Mouse (Mus musculus) MEL (cell line): ENCODE measurements around the gene B020004J07Rik. TPM values are rescaled to one million over a fixed set of nuclear protein-coding genes. Genes with fewer than 3 reads are reported as not detected.

Source experiments
- DNase-seq: peaks from one replicate; pipeline ENCODE4 v3.0.0; 2011; ENCODE audit warnings: low read depth, low spot score
- H3K27ac ChIP-seq: 2 replicates; pipeline ENCODE4 v1.5.1; 2012; ENCODE audit warnings: low read depth, mild to moderate bottlenecking, control low read depth, low read length, moderate library complexity; ENCODE audit not compliant: control insufficient read depth
- H3K27me3 ChIP-seq, 2 experiments: fragments of 150-350 bp in 1 of 2; sonication (generic) in 1 of 2; 2 replicates each; pipeline ENCODE4 v1.6.1; 2012; ENCODE audit warnings: low read length in 2 of 2, mild to moderate bottlenecking in 2 of 2, improper control_type of control experiment in 1 of 2, moderate library complexity in 1 of 2; ENCODE audit not compliant: insufficient read depth in 2 of 2, control insufficient read depth in 1 of 2
- H3K36me3 ChIP-seq, 2 experiments: 2 replicates each; pipeline ENCODE4 v1.6.1; 2012 to 2014; ENCODE audit warnings: low read length in 2 of 2, improper control_type of control experiment in 1 of 2, inconsistent platforms in 1 of 2, mild to moderate bottlenecking in 1 of 2; ENCODE audit not compliant: insufficient read depth in 2 of 2, control insufficient read depth in 1 of 2
- H3K4me1 ChIP-seq, 2 experiments: fragments of 150-350 bp in 1 of 2; sonication (generic) in 1 of 2; 2 replicates each; pipeline ENCODE4 v1.6.1; 2012; ENCODE audit warnings: low read length in 2 of 2, improper control_type of control experiment in 1 of 2, mild to moderate bottlenecking in 1 of 2; ENCODE audit not compliant: insufficient read depth in 2 of 2, control insufficient read depth in 1 of 2
- H3K4me3 ChIP-seq, 2 experiments: fragments of 150-350 bp in 1 of 2; sonication (generic) in 1 of 2; 2 replicates each; pipeline ENCODE4 v1.5.1; 2012; ENCODE audit warnings: low read depth in 2 of 2, low read length in 2 of 2, mild to moderate bottlenecking in 2 of 2, moderate library complexity in 2 of 2, control low read depth in 1 of 2, improper control_type of control experiment in 1 of 2; ENCODE audit not compliant: control insufficient read depth in 1 of 2, insufficient read depth in 1 of 2
- H3K79me2 ChIP-seq: 2 replicates; pipeline ENCODE4 v1.6.1; 2012; ENCODE audit warnings: mild to moderate bottlenecking, low read length, moderate library complexity; ENCODE audit not compliant: control insufficient read depth, poor library complexity, insufficient read depth
- H3K9ac ChIP-seq: 2 replicates; pipeline ENCODE4 v1.6.1; 2012; ENCODE audit warnings: low read depth, mild to moderate bottlenecking, control low read depth, low read length, moderate library complexity; ENCODE audit not compliant: control insufficient read depth, poor library complexity, severe bottlenecking
- H3K9me3 ChIP-seq: fragments of 150-350 bp; sonication (generic); replicated peaks from 2 replicates; pipeline ENCODE4 v1.6.1; 2012; ENCODE audit warnings: mild to moderate bottlenecking, low read length, improper control_type of control experiment, moderate library complexity; ENCODE audit not compliant: insufficient read depth
- CTCF ChIP-seq, 3 experiments: IDR thresholded peaks in 2 of 3; conservative IDR thresholded peaks in 1 of 3; 2 replicates each; pipeline ENCODE4 v1.5.1; 2011 to 2012; ENCODE audit warnings: low read length in 3 of 3, low read depth in 2 of 3, mild to moderate bottlenecking in 2 of 3, improper control_type of control experiment in 1 of 3, inconsistent platforms in 1 of 3, mixed read lengths in 1 of 3, moderate library complexity in 1 of 3; ENCODE audit not compliant: control insufficient read depth in 1 of 3, insufficient read depth in 1 of 3, poor library complexity in 1 of 3, severe bottlenecking in 1 of 3
- E2F4 ChIP-seq: IDR thresholded peaks from 2 replicates; pipeline ENCODE4 v1.6.1; 2011; ENCODE audit warnings: low read depth, low read length, improper control_type of control experiment, borderline replicate concordance
- MAX ChIP-seq: IDR thresholded peaks from 2 replicates; pipeline ENCODE4 v1.6.1; 2011; ENCODE audit warnings: low read length, improper control_type of control experiment
- SMC3 ChIP-seq: IDR thresholded peaks from 2 replicates; pipeline ENCODE4 v1.6.1; 2011; ENCODE audit warnings: low read depth, low read length, improper control_type of control experiment
- TAL1 ChIP-seq: IDR thresholded peaks from 2 replicates; pipeline ENCODE4 v1.6.1; 2012; ENCODE audit warnings: mild to moderate bottlenecking, inconsistent platforms, low read length, moderate library complexity, mixed read lengths
- ZC3H11A ChIP-seq: IDR thresholded peaks from 2 replicates; pipeline ENCODE4 v1.6.1; 2012; ENCODE audit warnings: low read depth, mild to moderate bottlenecking, inconsistent platforms, low read length, improper control_type of control experiment
- polyA plus RNA-seq, 2 experiments: library from polyadenylated mRNA; stranded (reverse) in 1 of 2; unstranded in 1 of 2; fragments of >175 nt in 1 of 2; fragments of >200 nt in 1 of 2; gene quantifications; 2 replicates each; pipeline versions ENCODE4 v1.2.1 to v1.2.4; 2012; ENCODE audit warnings: low replicate concordance in 2 of 2, low read depth in 1 of 2; ENCODE audit not compliant: insufficient read length in 2 of 2, insufficient read depth in 1 of 2, missing spikeins in 1 of 2
- total RNA-seq: library from RNA; depleted of rRNA; stranded (reverse); fragments of 300-350 nt; gene quantifications from 2 replicates; pipeline ENCODE4 v1.2.3, GENCODE M21; 2012; rRNA removed

B020004J07Rik gene
- total and polyA plus RNA-seq, 3 experiments, result not detected

DNA sequence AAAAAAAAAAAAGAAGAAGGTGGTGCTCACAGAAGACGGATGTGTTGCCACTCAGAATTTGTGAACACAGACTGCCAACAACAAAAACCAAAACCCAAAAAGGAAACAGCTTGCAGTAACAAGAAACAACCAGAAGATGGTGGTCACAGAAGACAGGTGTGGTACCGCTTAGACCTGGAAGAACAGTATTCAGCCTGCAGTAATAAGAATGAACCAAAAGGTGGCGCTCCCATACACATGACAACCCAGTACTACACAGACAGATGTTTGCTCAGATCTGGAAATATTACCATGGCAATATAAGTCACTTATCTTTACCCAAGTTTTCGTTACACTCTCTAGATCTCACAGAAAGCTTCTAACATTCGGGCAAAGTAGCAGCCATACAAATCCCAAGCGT is 17.1 kb upstream of the B020004J07Rik start:
- Histone ChIP-seq H3K4me3 (no peak overlapping the region), H3K9ac (no peak overlapping the region), H3K36me3 (no peaks in the 10 kb centered on the region), H3K9me3 (no peaks in the 10 kb centered on the region), H3K4me1 (no peaks in the 10 kb centered on the region)
- DNase-seq, result peak; percentile 20
- TF ChIP-seq E2F4, result no peak
- no peak for TF ChIP-seq MAX
- TF ChIP-seq CTCF (IDR thresholded peaks at IDR 0.05 in 2 of 3, conservative IDR thresholded peaks at IDR 0.05 in 1 of 3; ENCODE audit: control insufficient read depth in 1 of 3, insufficient read depth in 1 of 3, low read depth in 2 of 3, low read length in 3 of 3, poor library complexity in 1 of 3, severe bottlenecking in 1 of 3), result peak in 2 of 3 experiments; percentile 23 to 41; a peak in 3 of 6 replicates
- no peak for TF ChIP-seq ZC3H11A
- TF ChIP-seq, all 39 proteins: peak for 1
- Histone ChIP-seq H3K27ac (no peak overlapping the region), H3K27me3 (no peaks in the 10 kb centered on the region), H3K79me2 (no peaks in the 10 kb centered on the region)

DNA sequence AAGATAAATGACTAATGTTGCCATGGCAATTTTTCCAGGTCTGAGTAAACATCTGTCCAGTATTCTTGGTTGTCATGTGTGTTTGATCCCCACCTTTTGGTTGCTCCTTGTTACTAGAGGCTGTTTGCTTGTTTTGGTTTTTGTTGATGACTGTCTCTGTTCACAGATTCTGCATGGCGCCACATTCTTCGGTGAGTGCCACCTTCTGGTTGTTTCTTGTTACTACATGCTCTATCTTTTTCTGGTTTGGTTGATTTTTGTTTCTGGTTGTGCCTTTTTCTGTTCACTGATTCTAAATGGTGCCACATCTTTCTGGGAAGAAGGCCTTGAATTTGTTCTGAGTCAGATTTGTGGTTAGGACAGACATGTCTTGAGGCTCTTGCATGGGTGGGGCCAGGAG is 7.1 kb upstream of the B020004J07Rik start:
- Histone ChIP-seq H3K4me1 (no peaks in the 10 kb centered on the region), H3K27ac (no peak overlapping the region), H3K9me3 (no peaks in the 10 kb centered on the region), H3K79me2 (no peaks in the 10 kb centered on the region), H3K27me3 (no peaks in the 10 kb centered on the region), H3K9ac (no peak overlapping the region), H3K36me3 (no peaks in the 10 kb centered on the region), H3K4me3 (no peak overlapping the region)
- peak; percentile 14 for DNase-seq
- TF ChIP-seq MAX (no peak), TAL1 (no peak), SMC3 (0 out of 2 replicates have a peak, but pooled peaks have one; percentile 5), CTCF (IDR thresholded peaks at IDR 0.05 in 2 of 3, conservative IDR thresholded peaks at IDR 0.05 in 1 of 3; ENCODE audit: control insufficient read depth in 1 of 3, insufficient read depth in 1 of 3, low read depth in 2 of 3, low read length in 3 of 3, poor library complexity in 1 of 3, severe bottlenecking in 1 of 3) (peak in 1 of 3 experiments; percentile 8; a peak in 1 of 6 replicates)
- TF ChIP-seq, all 39 proteins: peak for 2

Other genes starting within 250 kb of the B020004J07Rik start
- gene Leprot, start 196.3 kb downstream of the B020004J07Rik start, total RNA-seq, result 39.6 and 51.7 TPM in 2 replicates
- 10 to 100 TPM in 1 of 2 experiments, not detected in 1; 51.5 TPM for gene Leprot, start 196.3 kb downstream of the B020004J07Rik start, polyA plus RNA-seq
- gene Lepr, start 126.6 kb downstream of the B020004J07Rik start, total RNA-seq, result not detected in 2 replicates
- gene Lepr, start 126.6 kb downstream of the B020004J07Rik start, polyA plus RNA-seq, result under 1 TPM in 1 of 2 experiments, not detected in 1; 0.04 TPM
- gene C130073F10Rik, start 49.8 kb upstream of the B020004J07Rik start, total RNA-seq, result not detected in 2 replicates
- not detected for gene C130073F10Rik, start 49.8 kb upstream of the B020004J07Rik start, polyA plus RNA-seq
- not detected in 2 replicates for gene Gm12800, start 65.1 kb upstream of the B020004J07Rik start, total RNA-seq
- not detected for gene Gm12800, start 65.1 kb upstream of the B020004J07Rik start, polyA plus RNA-seq
- not detected in 2 replicates for gene Gm12794, start 96.4 kb upstream of the B020004J07Rik start, total RNA-seq
- gene Gm12794, start 96.4 kb upstream of the B020004J07Rik start, polyA plus RNA-seq, result not detected
- gene Gm12790, start 137.0 kb upstream of the B020004J07Rik start, total RNA-seq, result not detected in 2 replicates
- not detected for gene Gm12790, start 137.0 kb upstream of the B020004J07Rik start, polyA plus RNA-seq
- gene Gm12789, start 142.6 kb upstream of the B020004J07Rik start, total RNA-seq, result not detected in 2 replicates
- gene Gm12789, start 142.6 kb upstream of the B020004J07Rik start, polyA plus RNA-seq, result not detected
- gene Pde4b, start 243.5 kb upstream of the B020004J07Rik start, total RNA-seq, result 2.7 and 3.0 TPM in 2 replicates
- 1 to 10 TPM in 1 of 2 experiments, not detected in 1; 6.0 TPM for gene Pde4b, start 243.5 kb upstream of the B020004J07Rik start, polyA plus RNA-seq